Mouse (Mus musculus): Measurements from ENCODE around the gene Tcaf1. TPM values are rescaled to one million over a fixed set of nuclear protein-coding genes. Genes with fewer than 3 reads are reported as not detected.

The Tcaf1 gene
- polyA plus RNA-seq (2012; rRNA removed) (2.2 TPM in 2 replicates), polyA plus RNA-seq (2014; fragmentation: Nextera tagmentation; extraction: Ambion mirVana) (3.1 and 4.2 TPM in 2 replicates)

GRCm38 (mm10) chr6:42709291-42710211, at the start of gene Tcaf1:
Gene Tcaf1 (minus strand): TSS chr6:42710088.
- Histone ChIP-seq H3K36me3 (replicated peaks; ENCODE audit: control insufficient read depth, insufficient read depth, low read depth) (no peaks in the 10 kb centered on the region), H3K4me1 (replicated peaks; ENCODE audit: control insufficient read depth in 2 of 2, insufficient read depth in 2 of 2, low read length in 1 of 2) (no peaks in the 10 kb centered on the region), H3K27me3 (ENCODE audit: control insufficient read depth, insufficient read depth, low read length) (no peaks in the 10 kb centered on the region), H3K9ac (replicated peaks) (no peak within 1 kb of the TSS; the same call in 1 of the 2 replicates), H3K4me3 (ENCODE audit: insufficient read depth in 1 of 2, low read depth in 2 of 2, low read length in 2 of 2) (peak within 1 kb of the TSS; percentile 35 to 53), H3K4me2 (ENCODE audit: low read depth) (peak within 1 kb of the TSS; percentile 37), H3K27ac (no peak within 1 kb of the TSS), H3K9me3 (ENCODE audit: control insufficient read depth, low read length) (no peaks in the 10 kb centered on the region)
- TF ChIP-seq EP300 (IDR thresholded peaks at IDR 0.05; ENCODE audit: low read depth) (no peak), CTCF (IDR thresholded peaks at IDR 0.05; ENCODE audit: low read depth) (no peak)
- ATAC-seq (ENCODE audit: insufficient read depth) (peak; percentile 67; the same call in 1 of the 2 replicates), DNase-seq (ENCODE audit: low read depth in 3 of 3, low spot score in 3 of 3) (no peak)
- 14% methylated on average over 28 of the region's 28 CpGs for WGBS (ENCODE audit: insufficient replicate concordance)

DNA sequence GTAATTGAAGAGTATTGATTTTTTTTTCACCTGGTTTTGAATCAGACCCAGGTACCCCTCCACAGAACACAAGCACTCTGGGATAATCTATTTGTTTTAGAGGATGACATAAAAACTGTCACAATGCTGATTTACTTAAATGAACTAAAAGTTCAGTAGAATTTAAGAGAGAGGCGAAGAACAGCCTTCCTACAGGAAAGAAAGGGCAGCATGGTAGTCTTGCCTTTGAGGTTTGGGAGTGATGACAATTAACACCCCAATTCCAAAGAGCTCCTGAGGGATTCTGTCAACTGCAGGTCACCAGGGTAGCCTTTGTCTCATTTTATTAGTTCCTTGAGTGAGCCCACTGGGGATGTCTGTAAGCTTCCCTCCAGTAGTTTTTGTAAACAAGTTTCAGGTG, 46.2 kb upstream of the Tcaf1 start, which contains the start of gene Olfr38:
TSS of gene Olfr38 (plus strand) at position 301 of the 400 bp plus-strand sequence.
- Histone ChIP-seq H3K9ac (replicated peaks) (no peak within 1 kb of the TSS), H3K4me2 (ENCODE audit: low read depth) (no peak within 1 kb of the TSS), H3K36me3 (replicated peaks; ENCODE audit: control insufficient read depth, insufficient read depth, low read depth) (no peaks in the 10 kb centered on the region), H3K9me3 (ENCODE audit: control insufficient read depth, low read length) (no peaks in the 10 kb centered on the region), H3K4me1 (replicated peaks; ENCODE audit: control insufficient read depth in 2 of 2, insufficient read depth in 2 of 2, low read length in 1 of 2) (no peaks in the 10 kb centered on the region), H3K4me3 (ENCODE audit: insufficient read depth in 1 of 2, low read depth in 2 of 2, low read length in 2 of 2) (no peak within 1 kb of the TSS), H3K27ac (no peak within 1 kb of the TSS), H3K27me3 (ENCODE audit: control insufficient read depth, insufficient read depth, low read length) (no peaks in the 10 kb centered on the region)
- no peak for DNase-seq (ENCODE audit: low read depth in 3 of 3, low spot score in 3 of 3)
- TF ChIP-seq EP300 (IDR thresholded peaks at IDR 0.05; ENCODE audit: low read depth) (no peak), CTCF (IDR thresholded peaks at IDR 0.05; ENCODE audit: low read depth) (no peak)
- ATAC-seq (ENCODE audit: insufficient read depth): no peak
- 48% methylated on average over 1 of the region's 1 CpGs for WGBS (ENCODE audit: insufficient replicate concordance)

DNA sequence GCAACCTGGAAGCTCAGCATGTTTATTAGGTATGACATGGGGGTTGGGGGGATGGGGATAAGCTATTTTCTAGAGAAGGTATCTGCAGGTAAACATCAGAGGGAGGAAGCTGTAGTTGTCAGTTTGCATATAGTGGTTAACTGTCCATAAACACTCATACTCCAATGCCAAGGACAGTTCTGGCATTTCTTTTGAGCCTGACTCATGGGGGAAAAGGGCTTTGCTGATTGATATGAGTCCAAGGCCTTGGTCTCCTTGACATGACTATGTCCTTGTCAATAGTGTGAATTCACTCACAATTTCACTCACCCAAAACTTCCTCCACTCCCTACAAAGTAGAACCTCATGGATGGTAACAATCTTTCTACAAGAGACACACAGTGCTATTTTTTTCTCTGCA, 38.0 kb upstream of the Tcaf1 start:
- Histone ChIP-seq H3K27ac (no peak overlapping the region), H3K9me3 (ENCODE audit: control insufficient read depth, low read length) (no peaks in the 10 kb centered on the region), H3K4me2 (ENCODE audit: low read depth) (no peak overlapping the region), H3K4me3 (ENCODE audit: insufficient read depth in 1 of 2, low read depth in 2 of 2, low read length in 2 of 2) (no peak overlapping the region), H3K9ac (replicated peaks) (no peak overlapping the region), H3K27me3 (ENCODE audit: control insufficient read depth, insufficient read depth, low read length) (no peaks in the 10 kb centered on the region), H3K36me3 (replicated peaks; ENCODE audit: control insufficient read depth, insufficient read depth, low read depth) (no peaks in the 10 kb centered on the region), H3K4me1 (replicated peaks; ENCODE audit: control insufficient read depth in 2 of 2, insufficient read depth in 2 of 2, low read length in 1 of 2) (no peaks in the 10 kb centered on the region)
- ATAC-seq (ENCODE audit: insufficient read depth) (no peak), DNase-seq (ENCODE audit: low read depth in 3 of 3, low spot score in 3 of 3) (no peak)
- no peak for TF ChIP-seq EP300 (IDR thresholded peaks at IDR 0.05; ENCODE audit: low read depth)
- TF ChIP-seq CTCF (IDR thresholded peaks at IDR 0.05; ENCODE audit: low read depth): no peak

DNA sequence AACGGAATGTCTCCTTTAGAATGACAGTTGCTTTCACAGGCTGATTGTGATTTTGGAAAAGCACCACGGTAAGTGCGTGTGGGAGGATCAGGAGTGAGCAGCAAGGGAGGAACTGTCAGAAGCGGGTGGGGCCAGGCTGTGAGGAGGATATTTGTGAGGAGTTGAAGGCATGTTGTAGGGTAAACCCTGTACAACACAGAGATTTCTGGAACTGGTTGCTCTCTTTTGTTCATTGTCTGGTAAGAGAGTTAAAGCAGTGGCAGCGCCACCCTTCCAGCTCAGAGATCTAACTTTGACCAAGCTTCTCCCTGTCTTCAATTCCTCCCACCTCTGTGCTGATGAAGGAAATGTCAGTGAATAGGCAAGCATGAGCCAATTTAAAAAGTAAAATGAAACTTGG, 32.4 kb upstream of the Tcaf1 start:
- no peak for ATAC-seq (ENCODE audit: insufficient read depth)
- Histone ChIP-seq H3K4me3 (ENCODE audit: insufficient read depth in 1 of 2, low read depth in 2 of 2, low read length in 2 of 2) (no peak overlapping the region), H3K36me3 (replicated peaks; ENCODE audit: control insufficient read depth, insufficient read depth, low read depth) (no peaks in the 10 kb centered on the region), H3K9ac (replicated peaks) (no peak overlapping the region), H3K27ac (no peak overlapping the region), H3K4me1 (replicated peaks; ENCODE audit: control insufficient read depth in 2 of 2, insufficient read depth in 2 of 2, low read length in 1 of 2) (no peaks in the 10 kb centered on the region), H3K27me3 (ENCODE audit: control insufficient read depth, insufficient read depth, low read length) (no peaks in the 10 kb centered on the region), H3K4me2 (ENCODE audit: low read depth) (no peak overlapping the region), H3K9me3 (ENCODE audit: control insufficient read depth, low read length) (no peaks in the 10 kb centered on the region)
- DNase-seq (ENCODE audit: low read depth in 3 of 3, low spot score in 3 of 3): no peak
- no peak for TF ChIP-seq CTCF (IDR thresholded peaks at IDR 0.05; ENCODE audit: low read depth)
- 56% methylated on average over 5 of the region's 5 CpGs for WGBS (ENCODE audit: insufficient replicate concordance)

DNA sequence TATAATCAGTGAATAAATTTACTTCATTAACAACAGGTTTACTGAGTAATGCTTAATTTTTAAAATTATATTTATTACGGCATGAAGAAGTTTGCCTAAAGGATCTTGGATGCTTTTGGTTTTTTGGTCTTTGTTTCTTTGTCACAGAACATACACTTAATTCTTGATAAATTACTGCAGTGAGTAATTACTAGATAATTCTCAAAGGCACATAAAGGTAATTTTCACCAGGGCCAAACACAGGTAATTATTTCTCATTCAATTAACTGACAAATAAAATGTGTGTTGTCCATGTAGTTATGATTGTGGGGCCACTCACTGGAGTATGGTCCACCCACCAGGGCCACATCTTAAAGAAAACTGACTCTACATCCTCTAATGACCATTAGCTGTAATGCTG, 29.2 kb upstream of the Tcaf1 start, which contains the start of gene Olfr453:
TSS of gene Olfr453 (plus strand) at position 301 of the 400 bp plus-strand sequence.
- Histone ChIP-seq H3K27me3 (ENCODE audit: control insufficient read depth, insufficient read depth, low read length) (no peaks in the 10 kb centered on the region), H3K4me1 (replicated peaks; ENCODE audit: control insufficient read depth in 2 of 2, insufficient read depth in 2 of 2, low read length in 1 of 2) (no peaks in the 10 kb centered on the region), H3K4me3 (ENCODE audit: insufficient read depth in 1 of 2, low read depth in 2 of 2, low read length in 2 of 2) (no peak within 1 kb of the TSS), H3K27ac (no peak within 1 kb of the TSS), H3K9ac (replicated peaks) (no peak within 1 kb of the TSS), H3K9me3 (ENCODE audit: control insufficient read depth, low read length) (no peaks in the 10 kb centered on the region), H3K36me3 (replicated peaks; ENCODE audit: control insufficient read depth, insufficient read depth, low read depth) (no peaks in the 10 kb centered on the region), H3K4me2 (ENCODE audit: low read depth) (no peak within 1 kb of the TSS)
- DNase-seq (ENCODE audit: low read depth in 3 of 3, low spot score in 3 of 3) (no peak), ATAC-seq (ENCODE audit: insufficient read depth) (no peak)
- TF ChIP-seq CTCF (IDR thresholded peaks at IDR 0.05; ENCODE audit: low read depth): no peak
- TF ChIP-seq EP300 (IDR thresholded peaks at IDR 0.05; ENCODE audit: low read depth): no peak
- 76% methylated on average over 1 of the region's 1 CpGs for WGBS (ENCODE audit: insufficient replicate concordance)

Data from liver, embryonic 14.5 days (tissue).